Mouse (Mus musculus) spleen, adult 18-20 months (tissue): ENCODE results near the gene Plod1.
A peak's percentile ranks its signal among the peaks of the same experiment; 100 is the strongest.

Experiments
- DNase-seq, 2 experiments: peaks; one replicate each; pipeline ENCODE4 v3.0.0; 2022; ENCODE audit warnings: mixed read lengths in 2 of 2

Plod1 gene

GRCm38 (mm10) chr4:147937486-147937885, 919 bp upstream of the Plod1 start:
- DNase-seq = no peak

- no peak for DNase-seq
Measured at GRCm38 (mm10) chr4:147937021-147937420, 454 bp upstream of the Plod1 start.

GRCm38 (mm10) chr4:147935904-147936303, 663 bp downstream of the Plod1 start:
- DNase-seq = no peak

GRCm38 (mm10) chr4:147934611-147935010, 2.0 kb downstream of the Plod1 start:
- no peak for DNase-seq

GRCm38 (mm10) chr4:147934134-147934533, 2.4 kb downstream of the Plod1 start:
- no peak for DNase-seq

- DNase-seq = no peak
Measured at GRCm38 (mm10) chr4:147930946-147931345, 5.6 kb downstream of the Plod1 start.

GRCm38 (mm10) chr4:147928540-147928939, 8.0 kb downstream of the Plod1 start:
- DNase-seq = no peak

GRCm38 (mm10) chr4:147928136-147928535, 8.4 kb downstream of the Plod1 start:
- no peak for DNase-seq

GRCm38 (mm10) chr4:147927705-147928104, 8.9 kb downstream of the Plod1 start:
- peak in 1 of 2 experiments; percentile 18 for DNase-seq

GRCm38 (mm10) chr4:147922341-147922740, 14.2 kb downstream of the Plod1 start:
- no peak for DNase-seq

GRCm38 (mm10) chr4:147920973-147921372, 15.6 kb downstream of the Plod1 start:
- DNase-seq = no peak

GRCm38 (mm10) chr4:147918459-147919121, 18.0 kb downstream of the Plod1 start:
- peak in 1 of 2 experiments; percentile 39 for DNase-seq

- no peak for DNase-seq
Measured at GRCm38 (mm10) chr4:147909486-147909885, 27.1 kb downstream of the Plod1 start.

- DNase-seq = no peak
Measured at GRCm38 (mm10) chr4:147906230-147906629, 30.3 kb downstream of the Plod1 start.

GRCm38 (mm10) chr4:147905090-147905659, 31.4 kb downstream of the Plod1 start:
- DNase-seq = no peak

GRCm38 (mm10) chr4:147904313-147905089, 32.1 kb downstream of the Plod1 start, which contains the start of gene Mfn2:
Gene Mfn2 (minus strand): TSS chr4:147904704.
- DNase-seq = peak; percentile 80 to 87

GRCm38 (mm10) chr4:147903601-147904000, 33.0 kb downstream of the Plod1 start:
- no peak for DNase-seq

- DNase-seq = no peak
Measured at GRCm38 (mm10) chr4:147902906-147903500, 33.6 kb downstream of the Plod1 start.

- DNase-seq = no peak
Measured at GRCm38 (mm10) chr4:147900452-147900851, 36.1 kb downstream of the Plod1 start.

- DNase-seq = no peak
Measured at GRCm38 (mm10) chr4:147897348-147897747, 39.2 kb downstream of the Plod1 start.

- DNase-seq = no peak
Measured at GRCm38 (mm10) chr4:147896411-147896810, 40.2 kb downstream of the Plod1 start.

- no peak for DNase-seq
Measured at GRCm38 (mm10) chr4:147895815-147896330, 40.7 kb downstream of the Plod1 start.

- DNase-seq = no peak
Measured at GRCm38 (mm10) chr4:147890341-147890740, 46.2 kb downstream of the Plod1 start.
